Mouse (Mus musculus) limb, embryonic 13.5 days (tissue): Measurements from ENCODE around the gene S100a5. TPM values are rescaled to one million over a fixed set of nuclear protein-coding genes. Genes with fewer than 3 reads are reported as not detected.
A peak's percentile ranks its signal among the peaks of the same experiment; 100 is the strongest.

Experiments used
- ATAC-seq: fragments of 200-750 bp; cut with Nextera tagmentation; 2 replicates; pipeline ENCODE4 v1.8.0; 2017; ENCODE audit warnings: low read depth, moderate number of reproducible peaks, moderate TSS enrichment; ENCODE audit not compliant: low FRiP score
- H3K27ac ChIP-seq: fragments of 300-500 bp; sonication (generic); 2 replicates; pipeline ENCODE4 v1.5.1; 2015; ENCODE audit warnings: inconsistent platforms, mild to moderate bottlenecking, moderate library complexity
- H3K27me3 ChIP-seq: fragments of 300-500 bp; sonication (generic); 2 replicates; pipeline ENCODE4 v1.6.1; 2015; ENCODE audit warnings: mild to moderate bottlenecking, inconsistent platforms
- H3K36me3 ChIP-seq: fragments of 300-500 bp; sonication (generic); 2 replicates; pipeline ENCODE4 v1.6.1; 2015; ENCODE audit warnings: inconsistent platforms, mild to moderate bottlenecking, moderate library complexity
- H3K4me1 ChIP-seq: fragments of 300-500 bp; sonication (generic); 2 replicates; pipeline ENCODE4 v1.6.1; 2015; ENCODE audit warnings: inconsistent platforms
- H3K4me2 ChIP-seq: fragments of 300-500 bp; sonication (generic); replicated peaks from 2 replicates; pipeline ENCODE4 v1.6.1; 2015; ENCODE audit warnings: inconsistent platforms, mild to moderate bottlenecking, moderate library complexity
- H3K4me3 ChIP-seq: fragments of 300-500 bp; sonication (generic); 2 replicates; pipeline ENCODE4 v1.5.1; 2015; ENCODE audit warnings: moderate library complexity, mild to moderate bottlenecking, inconsistent platforms
- H3K9ac ChIP-seq: fragments of 300-500 bp; sonication (generic); 2 replicates; pipeline ENCODE4 v1.6.1; 2015; ENCODE audit warnings: mild to moderate bottlenecking, inconsistent platforms
- H3K9me3 ChIP-seq: fragments of 300-500 bp; sonication (generic); 2 replicates; pipeline ENCODE4 v1.6.1; 2016; ENCODE audit warnings: inconsistent platforms
- WGBS: fragments of 180-500 bp; shearing (Covaris S2); methylation state at CpG from one replicate; pipeline ENCODE4 v1.1.7; 2015; 5-methylcytosine and 5-hydroxymethylcytosine counted together
- polyA plus RNA-seq: library from polyadenylated mRNA; unstranded; fragments of >200 nt; fragmentation: Nextera tagmentation; extraction: Ambion mirVana; gene quantifications from 2 replicates; pipeline ENCODE4 v1.2.1, GENCODE M21; 2015

Gene S100a5
- polyA plus RNA-seq, 1 experiment from 2014 or later: not detected

GRCm38 (mm10) chr3:90631984-90632383, 23.7 kb downstream of the S100a5 start:
- ATAC-seq: no peak
- H3K4me3 ChIP-seq: no peak overlapping the region
- no peak overlapping the region for H3K9ac ChIP-seq
- H3K4me1 ChIP-seq: no peaks in the 10 kb centered on the region
- no peaks in the 10 kb centered on the region for H3K9me3 ChIP-seq
- no peaks in the 10 kb centered on the region for H3K27me3 ChIP-seq
- no peak overlapping the region for H3K27ac ChIP-seq
- no peak overlapping the region for H3K4me2 ChIP-seq
- no peaks in the 10 kb centered on the region for H3K36me3 ChIP-seq
- WGBS: 80% methylated on average over 2 of the region's 2 CpGs

GRCm38 (mm10) chr3:90638511-90639275, 30.4 kb downstream of the S100a5 start:
- WGBS: 60% methylated on average over 1 of the region's 1 CpGs
- Histone ChIP-seq H3K4me1 (no peaks in the 10 kb centered on the region), H3K4me2 (no peak overlapping the region), H3K27ac (no peak overlapping the region), H3K4me3 (no peak overlapping the region), H3K36me3 (no peaks in the 10 kb centered on the region), H3K9me3 (no peaks in the 10 kb centered on the region), H3K9ac (no peak overlapping the region), H3K27me3 (no peaks in the 10 kb centered on the region)
- no peak for ATAC-seq

DNA sequence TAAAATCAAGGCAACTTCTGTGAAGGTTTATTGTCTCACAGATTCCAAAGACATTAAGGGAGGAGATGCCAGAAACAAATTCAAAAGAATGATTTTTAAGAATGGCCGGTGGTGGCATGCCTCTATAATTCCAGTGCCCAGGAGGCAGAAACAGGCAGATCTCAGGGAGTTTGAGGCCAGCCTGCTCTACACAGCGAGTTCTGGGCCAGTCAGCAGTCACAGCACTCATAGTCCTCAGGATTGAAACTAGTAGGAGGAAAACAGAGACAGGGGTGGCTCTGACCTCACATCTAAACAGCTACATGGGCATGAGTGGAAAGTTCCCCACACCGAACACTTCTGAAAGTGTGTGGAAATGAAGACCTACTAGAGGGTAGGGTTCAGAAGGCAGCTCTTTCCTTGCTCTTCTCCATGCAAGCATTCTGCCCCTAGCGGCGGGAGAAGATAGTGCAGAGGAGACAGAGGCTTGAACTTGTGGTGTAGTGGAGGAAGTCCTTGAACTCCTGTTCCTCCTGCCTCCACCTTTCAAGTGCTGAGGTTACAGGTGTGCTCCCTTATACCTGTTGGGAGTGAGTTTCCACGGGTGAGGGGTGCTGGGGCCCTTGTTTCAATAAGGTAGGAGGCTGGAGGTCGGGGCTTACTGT, 31.3 kb downstream of the S100a5 start:
- no peak overlapping the region for H3K4me2 ChIP-seq
- no peak for ATAC-seq
- H3K4me3 ChIP-seq: no peak overlapping the region
- H3K9ac ChIP-seq: no peak overlapping the region
- no peaks in the 10 kb centered on the region for H3K4me1 ChIP-seq
- 51% methylated on average over 7 of the region's 7 CpGs for WGBS
- H3K27ac ChIP-seq: no peak overlapping the region
- H3K36me3 ChIP-seq: no peaks in the 10 kb centered on the region
- H3K27me3 ChIP-seq: no peaks in the 10 kb centered on the region
- no peaks in the 10 kb centered on the region for H3K9me3 ChIP-seq

DNA sequence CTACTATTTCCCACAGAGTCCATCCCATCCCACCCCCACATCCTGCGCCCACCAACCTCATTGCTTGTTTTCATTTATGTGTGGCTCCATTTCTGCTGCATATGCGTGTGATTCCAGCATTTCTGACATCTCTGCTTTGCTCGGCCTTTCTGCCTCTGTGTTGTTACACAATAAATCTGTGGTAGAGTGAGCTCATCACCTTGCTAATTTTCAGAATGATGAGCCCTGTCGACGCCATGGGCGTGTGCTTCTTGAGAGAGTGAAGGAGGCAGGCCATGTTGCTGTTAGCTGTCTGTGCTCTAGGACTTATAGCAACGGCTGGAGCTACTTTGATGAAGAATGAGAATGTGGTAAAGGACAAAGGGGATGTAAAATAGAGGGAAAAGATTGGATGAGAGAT, 32.7 kb downstream of the S100a5 start:
- no peaks in the 10 kb centered on the region for H3K36me3 ChIP-seq
- 79% methylated on average over 7 of the region's 7 CpGs for WGBS
- H3K4me2 ChIP-seq: no peak overlapping the region
- H3K9ac ChIP-seq: no peak overlapping the region
- no peaks in the 10 kb centered on the region for H3K4me1 ChIP-seq
- no peak overlapping the region for H3K27ac ChIP-seq
- H3K4me3 ChIP-seq: no peak overlapping the region
- H3K9me3 ChIP-seq: no peaks in the 10 kb centered on the region
- no peak for ATAC-seq
- no peaks in the 10 kb centered on the region for H3K27me3 ChIP-seq

- no peak overlapping the region for H3K4me2 ChIP-seq
- no peak overlapping the region for H3K27ac ChIP-seq
- no peaks in the 10 kb centered on the region for H3K9me3 ChIP-seq
- no peak for ATAC-seq
- WGBS: 52% methylated on average over 3 of the region's 3 CpGs
- no peaks in the 10 kb centered on the region for H3K27me3 ChIP-seq
- H3K4me1 ChIP-seq: no peaks in the 10 kb centered on the region
- H3K36me3 ChIP-seq: no peaks in the 10 kb centered on the region
- no peak overlapping the region for H3K4me3 ChIP-seq
- no peak overlapping the region for H3K9ac ChIP-seq
These were observed 35.9 kb downstream of the S100a5 start for GRCm38 (mm10) chr3:90644220-90644619.

DNA sequence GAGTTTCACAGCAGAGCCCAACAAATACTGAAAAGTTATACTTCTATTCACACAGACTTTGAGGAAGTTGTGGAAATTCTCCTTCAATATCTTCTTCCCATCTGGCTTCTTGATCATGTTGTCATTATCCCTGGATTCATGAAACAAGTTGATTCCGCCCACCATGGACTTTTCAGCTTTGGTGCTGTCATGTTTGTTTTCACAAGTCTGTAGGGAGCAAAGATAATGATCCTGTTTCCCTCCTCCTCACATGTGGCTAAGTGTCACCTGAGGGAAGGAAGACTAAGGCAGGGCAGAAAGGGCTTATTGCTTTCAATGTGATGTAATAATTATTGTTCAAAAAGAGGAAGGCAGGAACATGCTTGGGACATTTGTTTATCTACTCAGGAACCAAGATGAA, 39.0 kb downstream of the S100a5 start:
- Histone ChIP-seq H3K9me3 (no peaks in the 10 kb centered on the region), H3K27me3 (no peaks in the 10 kb centered on the region), H3K9ac (no peak overlapping the region), H3K4me1 (no peaks in the 10 kb centered on the region), H3K27ac (no peak overlapping the region), H3K4me3 (no peak overlapping the region), H3K36me3 (no peaks in the 10 kb centered on the region), H3K4me2 (no peak overlapping the region)
- WGBS: 92% methylated on average over 1 of the region's 1 CpGs
- ATAC-seq: no peak

DNA sequence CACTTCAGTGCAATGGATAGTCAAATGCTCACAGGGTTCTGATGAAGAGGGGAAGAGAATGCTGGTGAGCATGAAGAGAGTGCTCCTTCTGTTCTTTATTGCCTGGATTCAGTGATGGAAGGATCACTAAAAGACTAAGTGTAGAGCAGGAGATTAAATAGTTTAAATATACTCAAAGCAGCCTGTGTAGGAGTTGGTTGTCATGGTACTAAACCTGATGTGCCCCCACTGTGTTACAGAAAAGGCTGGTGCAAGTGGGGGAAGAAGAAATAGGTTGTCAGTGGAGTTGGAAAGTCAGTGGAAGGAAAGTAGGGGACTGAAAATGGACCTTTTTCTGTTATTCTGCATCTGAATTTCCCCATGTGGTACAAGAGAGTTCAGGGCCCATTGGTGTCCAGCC, 40.7 kb downstream of the S100a5 start:
- no peak for ATAC-seq
- H3K9me3 ChIP-seq: no peaks in the 10 kb centered on the region
- no peak overlapping the region for H3K4me3 ChIP-seq
- H3K9ac ChIP-seq: no peak overlapping the region
- H3K27ac ChIP-seq: no peak overlapping the region
- H3K36me3 ChIP-seq: no peaks in the 10 kb centered on the region
- no peak overlapping the region for H3K4me2 ChIP-seq
- H3K27me3 ChIP-seq: no peaks in the 10 kb centered on the region
- no peaks in the 10 kb centered on the region for H3K4me1 ChIP-seq

DNA sequence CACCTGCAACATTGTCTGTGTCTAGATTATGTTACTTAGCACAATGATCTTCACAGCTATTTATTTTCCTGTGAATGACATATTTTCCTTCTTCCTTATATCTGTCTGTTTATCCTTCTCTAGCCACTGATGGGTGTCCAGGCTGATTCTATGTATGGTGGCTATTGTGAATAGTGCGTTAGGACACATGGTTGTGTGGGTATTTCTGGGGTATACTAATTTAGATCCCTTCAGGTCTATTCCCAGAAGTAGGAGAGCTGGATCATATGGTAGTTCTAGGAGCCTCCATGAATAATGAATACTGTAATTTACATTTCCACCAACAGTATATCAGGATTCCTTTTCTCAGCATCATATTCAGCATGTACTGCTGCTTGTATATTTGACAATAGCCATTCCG, 41.5 kb downstream of the S100a5 start:
- no peaks in the 10 kb centered on the region for H3K4me1 ChIP-seq
- no peak overlapping the region for H3K4me3 ChIP-seq
- no peaks in the 10 kb centered on the region for H3K36me3 ChIP-seq
- no peak overlapping the region for H3K4me2 ChIP-seq
- 92% methylated on average over 2 of the region's 2 CpGs for WGBS
- H3K9me3 ChIP-seq: no peaks in the 10 kb centered on the region
- no peak for ATAC-seq
- H3K9ac ChIP-seq: no peak overlapping the region
- no peak overlapping the region for H3K27ac ChIP-seq
- no peaks in the 10 kb centered on the region; the same call in 1 of the 2 replicates for H3K27me3 ChIP-seq

GRCm38 (mm10) chr3:90652878-90653508, 44.7 kb downstream of the S100a5 start:
- 38% methylated on average over 5 of the region's 5 CpGs for WGBS

DNA sequence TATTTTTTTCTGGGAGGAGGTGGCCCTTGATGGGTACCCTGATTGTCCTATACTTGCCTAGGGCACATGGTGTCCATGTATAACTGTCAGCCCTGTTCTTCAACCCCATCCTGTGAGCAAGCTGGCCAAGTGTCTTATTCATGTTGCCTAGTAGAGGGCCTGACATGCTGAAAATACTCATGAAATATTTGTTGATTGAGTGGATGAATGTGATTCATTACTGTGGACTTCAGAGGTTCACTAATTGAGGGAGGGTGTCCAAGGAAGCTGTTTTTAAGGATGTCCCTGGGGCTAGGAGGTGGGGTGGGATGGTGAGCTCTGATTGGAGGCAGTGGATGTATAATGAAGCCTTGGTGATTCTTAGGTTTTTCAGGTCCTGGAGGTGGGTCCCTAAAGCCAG, 45.4 kb downstream of the S100a5 start, which contains the start of gene S100a7a:
S100a7a (plus strand) TSS at position 301 of the 400 bp plus-strand sequence.
- Histone ChIP-seq H3K9me3 (no peaks in the 10 kb centered on the region), H3K27me3 (peaks cover 3% of the 10 kb centered on the region; the same call in 1 of the 2 replicates), H3K36me3 (no peaks in the 10 kb centered on the region), H3K4me2 (no peak within 1 kb of the TSS), H3K4me3 (no peak within 1 kb of the TSS), H3K9ac (no peak within 1 kb of the TSS), H3K4me1 (no peaks in the 10 kb centered on the region), H3K27ac (no peak within 1 kb of the TSS)
- no peak for ATAC-seq

More at GRCm38 (mm10) chr3:90652878-90653508, 44.7 kb downstream of the S100a5 start:
- no peak overlapping the region for H3K9ac ChIP-seq
- H3K27me3 ChIP-seq: peaks cover 3% of the 10 kb centered on the region; the same call in 1 of the 2 replicates
- no peak overlapping the region for H3K4me3 ChIP-seq
- no peaks in the 10 kb centered on the region for H3K36me3 ChIP-seq
- no peak overlapping the region for H3K27ac ChIP-seq
- H3K4me1 ChIP-seq: no peaks in the 10 kb centered on the region
- ATAC-seq: peak; percentile 81; the same call in 1 of the 2 replicates
- no peak overlapping the region for H3K4me2 ChIP-seq
- no peaks in the 10 kb centered on the region for H3K9me3 ChIP-seq

- Histone ChIP-seq H3K4me1 (no peaks in the 10 kb centered on the region), H3K9me3 (no peaks in the 10 kb centered on the region), H3K27me3 (peaks cover 3% of the 10 kb centered on the region; the same call in 1 of the 2 replicates), H3K36me3 (no peaks in the 10 kb centered on the region), H3K4me2 (no peak overlapping the region), H3K4me3 (no peak overlapping the region), H3K9ac (no peak overlapping the region), H3K27ac (no peak overlapping the region)
- no peak for ATAC-seq
- WGBS: 68% methylated on average over 4 of the region's 4 CpGs
These were observed 49.1 kb downstream of the S100a5 start for GRCm38 (mm10) chr3:90657405-90657804.

- Histone ChIP-seq H3K4me1 (no peaks in the 10 kb centered on the region), H3K4me2 (no peak overlapping the region), H3K4me3 (no peak overlapping the region), H3K36me3 (no peaks in the 10 kb centered on the region), H3K27ac (no peak overlapping the region), H3K9me3 (no peaks in the 10 kb centered on the region), H3K9ac (no peak overlapping the region), H3K27me3 (peaks cover 3% of the 10 kb centered on the region; the same call in 1 of the 2 replicates)
- no peak for ATAC-seq
These were observed 51.2 kb downstream of the S100a5 start for GRCm38 (mm10) chr3:90659364-90660044.
